Mouse (Mus musculus) intestine, postnatal 0 days (tissue): ENCODE results near the gene Myh6. TPM values are rescaled to one million over a fixed set of nuclear protein-coding genes. Genes with fewer than 3 reads are reported as not detected.
"Not testable (repeated sequence)": the region's sequence is repeated elsewhere in the genome, so short reads cannot be mapped to it uniquely, and the experiment has no call there.

ENCODE experiments used
- ATAC-seq: fragments of 200-750 bp; cut with Nextera tagmentation; 2 replicates; pipeline ENCODE4 v1.8.0; 2017; ENCODE audit warnings: mild to moderate bottlenecking, moderate TSS enrichment, moderate library complexity
- H3K27ac ChIP-seq: fragments of 300-500 bp; sonication (generic); 2 replicates; pipeline ENCODE4 v1.5.1; 2014; ENCODE audit warnings: mild to moderate bottlenecking, low read depth, low read length, moderate library complexity
- H3K27me3 ChIP-seq: fragments of 300-500 bp; sonication (generic); replicated peaks from 2 replicates; pipeline ENCODE4 v1.6.1; 2014; ENCODE audit warnings: low read length, mixed read lengths; ENCODE audit not compliant: control insufficient read depth, insufficient read depth
- H3K36me3 ChIP-seq: fragments of 300-500 bp; sonication (generic); 2 replicates; pipeline ENCODE4 v1.6.1; 2014; ENCODE audit warnings: mild to moderate bottlenecking, moderate library complexity; ENCODE audit not compliant: control insufficient read depth, insufficient read depth
- H3K4me1 ChIP-seq: fragments of 300-500 bp; sonication (generic); replicated peaks from 2 replicates; pipeline ENCODE4 v1.6.1; 2014; ENCODE audit warnings: antibody characterized with exemption, low read length, mixed read lengths; ENCODE audit not compliant: control insufficient read depth, insufficient read depth
- H3K4me2 ChIP-seq: fragments of 300-500 bp; sonication (generic); replicated peaks from 2 replicates; pipeline ENCODE4 v1.6.1; 2014; ENCODE audit warnings: low read depth, mild to moderate bottlenecking, moderate library complexity
- H3K4me3 ChIP-seq: fragments of 300-500 bp; sonication (generic); 2 replicates; pipeline ENCODE4 v1.5.1; 2014; ENCODE audit warnings: low read depth, low read length
- H3K9ac ChIP-seq: fragments of 300-500 bp; sonication (generic); 2 replicates; pipeline ENCODE4 v1.6.1; 2014; ENCODE audit warnings: mild to moderate bottlenecking, low read depth, low read length
- H3K9me3 ChIP-seq: fragments of 300-500 bp; sonication (generic); 2 replicates; pipeline ENCODE4 v1.6.1; 2016; ENCODE audit warnings: mixed run types; ENCODE audit not compliant: control insufficient read depth
- CTCF ChIP-seq: sonication (generic); IDR thresholded peaks from 2 replicates; pipeline ENCODE4 v1.5.1; 2016; ENCODE audit warnings: low read depth, mild to moderate bottlenecking, control low read depth, antibody characterized with exemption, moderate library complexity
- WGBS: fragments of 180-500 bp; shearing (Covaris S2); extraction: QIAGEN DNeasy Blood & Tissue Kit; methylation state at CpG from one replicate; pipeline ENCODE4 v1.1.7; 2014; 5-methylcytosine and 5-hydroxymethylcytosine counted together
- polyA plus RNA-seq: library from polyadenylated mRNA; unstranded; fragments of >200 nt; fragmentation: Nextera tagmentation; extraction: Ambion mirVana; gene quantifications from 2 replicates; pipeline ENCODE4 v1.2.1, GENCODE M21; 2015

Gene Myh6
- polyA plus RNA-seq, 1 experiment from 2014 or later = 0.53 TPM

GRCm38 (mm10) chr14:54989886-54990441, 23.2 kb upstream of the Myh6 start:
- H3K27ac ChIP-seq = no peak overlapping the region

GRCm38 (mm10) chr14:54988882-54989281, 22.2 kb upstream of the Myh6 start:
- no peak for ATAC-seq
- Histone ChIP-seq H3K4me2 (no peak overlapping the region), H3K36me3 (no peaks in the 10 kb centered on the region), H3K27me3 (no peaks in the 10 kb centered on the region), H3K9me3 (no peaks in the 10 kb centered on the region), H3K4me3 (no peak overlapping the region), H3K4me1 (no peaks in the 10 kb centered on the region), H3K9ac (no peak overlapping the region), H3K27ac (no peak overlapping the region)
- WGBS = 90% methylated on average over 13 of the region's 13 CpGs
- TF ChIP-seq CTCF = no peak

More at GRCm38 (mm10) chr14:54989886-54990441, 23.2 kb upstream of the Myh6 start:
- Histone ChIP-seq H3K9me3 (no peaks in the 10 kb centered on the region), H3K27me3 (no peaks in the 10 kb centered on the region), H3K36me3 (no peaks in the 10 kb centered on the region), H3K9ac (no peak overlapping the region), H3K4me2 (no peak overlapping the region), H3K4me1 (no peaks in the 10 kb centered on the region), H3K4me3 (no peak overlapping the region)
- TF ChIP-seq CTCF = no peak
- no peak for ATAC-seq
- WGBS = 85% methylated on average over 8 of the region's 8 CpGs

GRCm38 (mm10) chr14:54988350-54988874, 21.7 kb upstream of the Myh6 start:
- not testable (repeated sequence) for H3K27me3 ChIP-seq, H3K4me3 ChIP-seq, H3K36me3 ChIP-seq, H3K4me2 ChIP-seq, ATAC-seq, H3K9me3 ChIP-seq, H3K9ac ChIP-seq, H3K27ac ChIP-seq, H3K4me1 ChIP-seq
- WGBS = 91% methylated on average over 8 of the region's 9 CpGs

- Histone ChIP-seq H3K9ac (no peak overlapping the region), H3K4me2 (no peak overlapping the region), H3K36me3 (no peaks in the 10 kb centered on the region), H3K4me3 (no peak overlapping the region), H3K4me1 (no peaks in the 10 kb centered on the region), H3K27me3 (no peaks in the 10 kb centered on the region), H3K9me3 (no peaks in the 10 kb centered on the region), H3K27ac (no peak overlapping the region)
- no peak for TF ChIP-seq CTCF
- 93% methylated on average over 7 of the region's 7 CpGs for WGBS
- ATAC-seq = no peak
Measured at GRCm38 (mm10) chr14:54981934-54982333, 15.2 kb upstream of the Myh6 start.

GRCm38 (mm10) chr14:54978664-54979063, 11.9 kb upstream of the Myh6 start:
- H3K36me3 ChIP-seq = no peaks in the 10 kb centered on the region

GRCm38 (mm10) chr14:54976633-54977032, 9.9 kb upstream of the Myh6 start, which contains the start of gene Gm17428:
Gene Gm17428 (plus strand): TSS chr14:54976933.
- Histone ChIP-seq H3K27ac (no peak within 1 kb of the TSS), H3K4me2 (no peak within 1 kb of the TSS), H3K4me3 (no peak within 1 kb of the TSS), H3K27me3 (no peaks in the 10 kb centered on the region), H3K9me3 (no peaks in the 10 kb centered on the region), H3K9ac (no peak within 1 kb of the TSS), H3K4me1 (no peaks in the 10 kb centered on the region), H3K36me3 (no peaks in the 10 kb centered on the region)
- WGBS = 74% methylated on average over 1 of the region's 1 CpGs
- no peak for ATAC-seq
- no peak for TF ChIP-seq CTCF

More at GRCm38 (mm10) chr14:54978664-54979063, 11.9 kb upstream of the Myh6 start:
- Histone ChIP-seq H3K4me2 (no peak overlapping the region), H3K4me1 (no peaks in the 10 kb centered on the region), H3K4me3 (no peak overlapping the region), H3K9me3 (no peaks in the 10 kb centered on the region), H3K9ac (no peak overlapping the region), H3K27ac (no peak overlapping the region), H3K27me3 (no peaks in the 10 kb centered on the region)
- TF ChIP-seq CTCF = no peak
- ATAC-seq = no peak
- WGBS = 86% methylated on average over 8 of the region's 8 CpGs
